Mouse (Mus musculus) liver, embryonic 12.5 days (tissue): ENCODE data around the gene Ubash3b. TPM values are rescaled to one million over a fixed set of nuclear protein-coding genes. Genes with fewer than 3 reads are reported as not detected.

Experiments used
- ATAC-seq: fragments of 200-750 bp; cut with Nextera tagmentation; 2 replicates; pipeline ENCODE4 v1.8.0; 2017; ENCODE audit warnings: moderate number of reproducible peaks, mild to moderate bottlenecking, moderate library complexity
- H3K27ac ChIP-seq: fragments of 300-500 bp; sonication (generic); 2 replicates; pipeline ENCODE4 v1.5.1; 2016; ENCODE audit warnings: mild to moderate bottlenecking
- H3K27me3 ChIP-seq: fragments of 300-500 bp; sonication (generic); replicated peaks from 2 replicates; pipeline ENCODE4 v1.6.1; 2016; ENCODE audit warnings: mild to moderate bottlenecking, moderate library complexity
- H3K36me3 ChIP-seq: fragments of 300-500 bp; sonication (generic); 2 replicates; pipeline ENCODE4 v1.6.1; 2016; ENCODE audit warnings: mild to moderate bottlenecking, moderate library complexity
- H3K4me1 ChIP-seq: fragments of 300-500 bp; sonication (generic); 2 replicates; pipeline ENCODE4 v1.6.1; 2016
- H3K4me2 ChIP-seq: fragments of 300-500 bp; sonication (generic); 2 replicates; pipeline ENCODE4 v1.6.1; 2016; ENCODE audit warnings: mild to moderate bottlenecking, moderate library complexity
- H3K4me3 ChIP-seq: fragments of 300-500 bp; sonication (generic); 2 replicates; pipeline ENCODE4 v1.5.1; 2016; ENCODE audit warnings: mild to moderate bottlenecking, moderate library complexity
- H3K9ac ChIP-seq: fragments of 300-500 bp; sonication (generic); 2 replicates; pipeline ENCODE4 v1.6.1; 2016; ENCODE audit warnings: mild to moderate bottlenecking, moderate library complexity
- H3K9me3 ChIP-seq: fragments of 300-500 bp; sonication (generic); replicated peaks from 2 replicates; pipeline ENCODE4 v1.6.1; 2016; ENCODE audit warnings: mild to moderate bottlenecking, moderate library complexity
- WGBS: fragments of 180-500 bp; shearing (Covaris S2); methylation state at CpG from one replicate; pipeline ENCODE4 v1.1.7; 2016; ENCODE audit not compliant: insufficient replicate concordance; 5-methylcytosine and 5-hydroxymethylcytosine counted together
- polyA plus RNA-seq: library from polyadenylated mRNA; unstranded; fragments of >200 nt; fragmentation: Nextera tagmentation; extraction: Ambion mirVana; gene quantifications from 2 replicates; pipeline ENCODE4 v1.2.1, GENCODE M21; 2016

Ubash3b gene
- polyA plus RNA-seq, 1 experiment from 2014 or later, result 14.0 TPM

GRCm38 (mm10) chr9:41041404-41041803, 120.1 kb downstream of the Ubash3b start:
- Histone ChIP-seq H3K27me3 (no peaks in the 10 kb centered on the region), H3K4me2 (no peak overlapping the region), H3K9me3 (no peaks in the 10 kb centered on the region), H3K4me1 (0 out of 2 replicates have a peak, but pooled peaks cover 6% of the 10 kb centered on the region), H3K9ac (no peak overlapping the region), H3K27ac (no peak overlapping the region), H3K36me3 (peaks cover 10% of the 10 kb centered on the region), H3K4me3 (no peak overlapping the region)
- WGBS, result 71% methylated on average over 3 of the region's 3 CpGs
- ATAC-seq, result no peak

- H3K27ac ChIP-seq, result no peak overlapping the region
- H3K9ac ChIP-seq, result no peak overlapping the region
- H3K4me2 ChIP-seq, result no peak overlapping the region
- peaks cover 3% of the 10 kb centered on the region for H3K36me3 ChIP-seq
- no peaks in the 10 kb centered on the region for H3K27me3 ChIP-seq
- H3K4me1 ChIP-seq, result 0 out of 2 replicates have a peak, but pooled peaks cover 6% of the 10 kb centered on the region
- no peak for ATAC-seq
- 62% methylated on average over 9 of the region's 9 CpGs for WGBS
- H3K9me3 ChIP-seq, result no peaks in the 10 kb centered on the region
- H3K4me3 ChIP-seq, result no peak overlapping the region
These were observed 123.3 kb downstream of the Ubash3b start for GRCm38 (mm10) chr9:41038150-41038664.

- Histone ChIP-seq H3K4me2 (no peak overlapping the region), H3K9me3 (no peaks in the 10 kb centered on the region), H3K27me3 (no peaks in the 10 kb centered on the region), H3K27ac (no peak overlapping the region), H3K36me3 (0 out of 2 replicates have a peak, but pooled peaks cover 5% of the 10 kb centered on the region), H3K4me1 (peaks cover 5% of the 10 kb centered on the region; the same call in 1 of the 2 replicates), H3K9ac (no peak overlapping the region), H3K4me3 (no peak overlapping the region)
- no peak for ATAC-seq
- WGBS, result 72% methylated on average over 18 of the region's 18 CpGs
These were observed 129.7 kb downstream of the Ubash3b start for GRCm38 (mm10) chr9:41031590-41032489.

GRCm38 (mm10) chr9:41029827-41030226, 131.7 kb downstream of the Ubash3b start:
- H3K27ac ChIP-seq, result no peak overlapping the region
- no peak overlapping the region for H3K4me2 ChIP-seq
- no peak for ATAC-seq
- H3K4me3 ChIP-seq, result no peak overlapping the region
- H3K36me3 ChIP-seq, result 0 out of 2 replicates have a peak, but pooled peaks cover 5% of the 10 kb centered on the region
- H3K9ac ChIP-seq, result no peak overlapping the region
- peaks cover 5% of the 10 kb centered on the region; the same call in 1 of the 2 replicates for H3K4me1 ChIP-seq
- H3K27me3 ChIP-seq, result no peaks in the 10 kb centered on the region
- no peaks in the 10 kb centered on the region for H3K9me3 ChIP-seq
- WGBS, result 64% methylated on average over 6 of the region's 6 CpGs

- Histone ChIP-seq H3K36me3 (0 out of 2 replicates have a peak, but pooled peaks cover 5% of the 10 kb centered on the region), H3K4me2 (no peak overlapping the region), H3K4me1 (peaks cover 5% of the 10 kb centered on the region; the same call in 1 of the 2 replicates), H3K27ac (no peak overlapping the region), H3K27me3 (no peaks in the 10 kb centered on the region), H3K9ac (no peak overlapping the region), H3K9me3 (no peaks in the 10 kb centered on the region), H3K4me3 (no peak overlapping the region)
- ATAC-seq, result no peak
- 40% methylated on average over 5 of the region's 5 CpGs for WGBS
These were observed 133.0 kb downstream of the Ubash3b start for GRCm38 (mm10) chr9:41028470-41028869.

GRCm38 (mm10) chr9:41021690-41022089, 139.8 kb downstream of the Ubash3b start:
- no peak overlapping the region for H3K4me2 ChIP-seq
- H3K27me3 ChIP-seq, result no peaks in the 10 kb centered on the region
- 64% methylated on average over 3 of the region's 3 CpGs for WGBS
- H3K4me3 ChIP-seq, result no peak overlapping the region
- H3K9ac ChIP-seq, result no peak overlapping the region
- peaks cover 15% of the 10 kb centered on the region; the same call in 1 of the 2 replicates for H3K36me3 ChIP-seq
- no peak overlapping the region for H3K27ac ChIP-seq
- H3K4me1 ChIP-seq, result no peaks in the 10 kb centered on the region
- ATAC-seq, result no peak
- H3K9me3 ChIP-seq, result no peaks in the 10 kb centered on the region

- H3K27me3 ChIP-seq, result no peaks in the 10 kb centered on the region
- H3K9ac ChIP-seq, result no peak overlapping the region
- no peak overlapping the region for H3K27ac ChIP-seq
- H3K9me3 ChIP-seq, result no peaks in the 10 kb centered on the region
- WGBS, result 73% methylated on average over 3 of the region's 3 CpGs
- H3K4me2 ChIP-seq, result no peak overlapping the region
- no peak overlapping the region for H3K4me3 ChIP-seq
- peaks cover 15% of the 10 kb centered on the region; the same call in 1 of the 2 replicates for H3K36me3 ChIP-seq
- no peak for ATAC-seq
- no peaks in the 10 kb centered on the region for H3K4me1 ChIP-seq
These were observed 141.0 kb downstream of the Ubash3b start for GRCm38 (mm10) chr9:41020486-41020885.

- no peaks in the 10 kb centered on the region for H3K9me3 ChIP-seq
- no peaks in the 10 kb centered on the region for H3K27me3 ChIP-seq
- no peaks in the 10 kb centered on the region for H3K4me1 ChIP-seq
- no peak overlapping the region for H3K9ac ChIP-seq
- H3K4me2 ChIP-seq, result no peak overlapping the region
- H3K4me3 ChIP-seq, result no peak overlapping the region
- no peak for ATAC-seq
- no peaks in the 10 kb centered on the region for H3K36me3 ChIP-seq
- WGBS, result 63% methylated on average over 4 of the region's 4 CpGs
- H3K27ac ChIP-seq, result no peak overlapping the region
These were observed 147.0 kb downstream of the Ubash3b start for GRCm38 (mm10) chr9:41014512-41014911.

GRCm38 (mm10) chr9:41012456-41012855, 149.0 kb downstream of the Ubash3b start:
- H3K4me2 ChIP-seq, result no peak overlapping the region
- no peaks in the 10 kb centered on the region for H3K27me3 ChIP-seq
- WGBS, result 80% methylated on average over 5 of the region's 5 CpGs
- H3K9ac ChIP-seq, result no peak overlapping the region
- ATAC-seq, result no peak
- H3K4me3 ChIP-seq, result no peak overlapping the region
- no peaks in the 10 kb centered on the region for H3K4me1 ChIP-seq
- no peak overlapping the region for H3K27ac ChIP-seq
- H3K36me3 ChIP-seq, result no peaks in the 10 kb centered on the region
- H3K9me3 ChIP-seq, result no peaks in the 10 kb centered on the region

GRCm38 (mm10) chr9:41011512-41012436, 149.7 kb downstream of the Ubash3b start:
- no peaks in the 10 kb centered on the region for H3K9me3 ChIP-seq
- no peak overlapping the region for H3K4me3 ChIP-seq
- no peaks in the 10 kb centered on the region for H3K36me3 ChIP-seq
- H3K4me1 ChIP-seq, result no peaks in the 10 kb centered on the region
- no peak overlapping the region for H3K9ac ChIP-seq
- WGBS, result 73% methylated on average over 13 of the region's 13 CpGs
- no peak for ATAC-seq
- no peak overlapping the region for H3K4me2 ChIP-seq
- H3K27me3 ChIP-seq, result no peaks in the 10 kb centered on the region
- no peak overlapping the region for H3K27ac ChIP-seq

GRCm38 (mm10) chr9:41007785-41008184, 153.7 kb downstream of the Ubash3b start:
- no peaks in the 10 kb centered on the region for H3K4me1 ChIP-seq
- no peaks in the 10 kb centered on the region for H3K9me3 ChIP-seq
- no peak for ATAC-seq

More at GRCm38 (mm10) chr9:41007785-41008184, 153.7 kb downstream of the Ubash3b start:
- no peak overlapping the region for H3K4me2 ChIP-seq
- no peak overlapping the region for H3K4me3 ChIP-seq
- H3K27ac ChIP-seq, result no peak overlapping the region
- WGBS, result 35% methylated on average over 1 of the region's 1 CpGs
- no peak overlapping the region for H3K9ac ChIP-seq
- H3K36me3 ChIP-seq, result no peaks in the 10 kb centered on the region
- H3K27me3 ChIP-seq, result no peaks in the 10 kb centered on the region
